Mouse (Mus musculus) midbrain, postnatal 0 days (tissue): ENCODE results near the gene Slc7a15. TPM values are rescaled to one million over a fixed set of nuclear protein-coding genes. Genes with fewer than 3 reads are reported as not detected.

Experiments used
- ATAC-seq: fragments of 200-750 bp; cut with Nextera tagmentation; 2 replicates; pipeline ENCODE4 v1.8.0; 2017; ENCODE audit warnings: moderate number of reproducible peaks, mild to moderate bottlenecking, moderate TSS enrichment, moderate library complexity; ENCODE audit not compliant: low FRiP score
- DNase-seq: peaks from one replicate; pipeline ENCODE4 v3.0.0-alpha.2; 2015; ENCODE audit warnings: low spot score
- H3K27ac ChIP-seq: fragments of 300-500 bp; sonication (generic); 2 replicates; pipeline ENCODE4 v1.5.1; 2014; ENCODE audit warnings: low read depth, mild to moderate bottlenecking, low read length, mixed read lengths
- H3K27me3 ChIP-seq: fragments of 300-500 bp; sonication (generic); 2 replicates; pipeline ENCODE4 v1.6.1; 2014; ENCODE audit warnings: low read length, control low read depth, mixed read lengths; ENCODE audit not compliant: insufficient read depth
- H3K36me3 ChIP-seq: fragments of 300-500 bp; sonication (generic); 2 replicates; pipeline ENCODE4 v1.6.1; 2014; ENCODE audit warnings: low read length, control low read depth, mixed read lengths; ENCODE audit not compliant: insufficient read depth
- H3K4me1 ChIP-seq: fragments of 300-500 bp; sonication (generic); 2 replicates; pipeline ENCODE4 v1.6.1; 2014; ENCODE audit warnings: mild to moderate bottlenecking, control low read depth, antibody characterized with exemption, low read length, mixed read lengths; ENCODE audit not compliant: insufficient read depth
- H3K4me2 ChIP-seq: fragments of 300-500 bp; sonication (generic); 2 replicates; pipeline ENCODE4 v1.6.1; 2014; ENCODE audit warnings: low read depth, mild to moderate bottlenecking, low read length, mixed read lengths; ENCODE audit not compliant: poor library complexity, severe bottlenecking
- H3K4me3 ChIP-seq: fragments of 300-500 bp; sonication (generic); 2 replicates; pipeline ENCODE4 v1.5.1; 2014; ENCODE audit warnings: low read depth, mild to moderate bottlenecking, low read length, moderate library complexity
- H3K9ac ChIP-seq: fragments of 300-500 bp; sonication (generic); replicated peaks from 2 replicates; pipeline ENCODE4 v1.6.1; 2014; ENCODE audit warnings: mild to moderate bottlenecking, low read length, moderate library complexity, mixed read lengths; ENCODE audit not compliant: poor library complexity, severe bottlenecking
- H3K9me3 ChIP-seq: fragments of 300-500 bp; sonication (generic); 2 replicates; pipeline ENCODE4 v1.6.1; 2016; ENCODE audit warnings: low read length, control low read depth
- CTCF ChIP-seq: IDR thresholded peaks from 2 replicates; pipeline ENCODE4 v1.5.1; 2016; ENCODE audit warnings: antibody characterized with exemption, mild to moderate bottlenecking
- WGBS: fragments of 180-500 bp; shearing (Covaris S2); extraction: QIAGEN DNeasy Blood & Tissue Kit; methylation state at CpG from one replicate; pipeline ENCODE4 v1.1.7; 2014; 5-methylcytosine and 5-hydroxymethylcytosine counted together
- polyA plus RNA-seq: library from polyadenylated mRNA; unstranded; fragments of >200 nt; fragmentation: Nextera tagmentation; extraction: Ambion mirVana; gene quantifications from 2 replicates; pipeline ENCODE4 v1.2.1, GENCODE M21; 2015
- total RNA-seq: library from RNA; depleted of rRNA; stranded (reverse); fragments of >200 nt; gene quantifications from 2 replicates; pipeline ENCODE4 v1.2.3, GENCODE M21; 2014

Slc7a15 gene
- total and polyA plus RNA-seq, 2 experiments from 2014 or later: not detected

DNA sequence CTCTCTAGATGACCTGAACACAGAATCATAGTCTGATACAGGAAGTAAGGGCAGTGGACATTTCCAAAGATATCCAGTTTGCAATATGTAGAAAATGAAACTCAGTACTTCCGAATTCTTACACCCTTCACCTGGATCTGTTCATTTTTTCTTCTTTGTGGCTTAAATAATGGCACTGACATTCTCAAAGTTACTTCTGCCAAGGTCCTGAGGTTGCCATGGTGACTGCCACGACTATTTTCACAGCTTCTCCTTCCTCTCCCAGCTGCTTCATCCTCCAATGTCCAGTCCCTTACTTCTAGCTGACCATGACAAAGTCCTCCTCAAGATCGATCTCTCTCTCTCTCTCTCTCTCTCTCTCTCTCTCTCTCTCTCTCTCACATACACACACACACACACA is 105.5 kb downstream of the Slc7a15 start:
- WGBS: 48% methylated on average over 3 of the region's 3 CpGs
- no peak overlapping the region for H3K27ac ChIP-seq
- no peaks in the 10 kb centered on the region for H3K36me3 ChIP-seq
- H3K4me3 ChIP-seq: no peak overlapping the region
- H3K4me1 ChIP-seq: peaks cover 13% of the 10 kb centered on the region; the same call in 1 of the 2 replicates
- H3K27me3 ChIP-seq: no peaks in the 10 kb centered on the region
- no peak overlapping the region for H3K4me2 ChIP-seq
- no peak for ATAC-seq
- H3K9ac ChIP-seq: no peak overlapping the region
- no peak for TF ChIP-seq CTCF
- DNase-seq: no peak
- no peaks in the 10 kb centered on the region for H3K9me3 ChIP-seq

DNA sequence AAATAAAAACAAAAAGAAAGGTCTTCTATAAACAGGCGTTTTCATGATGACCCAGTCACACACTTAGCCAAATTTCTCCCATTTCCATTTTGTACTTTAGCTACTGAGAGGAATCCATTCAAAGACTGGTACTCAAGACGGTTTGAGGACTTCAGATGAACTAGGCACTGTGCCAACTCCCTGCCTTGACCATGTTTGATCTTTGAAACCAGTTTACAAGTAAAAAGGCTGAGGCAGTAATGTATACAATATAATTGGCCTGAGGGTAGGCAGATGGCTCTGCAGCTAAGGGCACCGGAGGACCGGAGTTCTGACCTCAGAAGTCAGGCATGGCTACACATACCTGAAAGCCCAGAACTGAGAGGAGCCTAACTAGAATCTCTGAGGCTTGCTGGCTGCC is 109.8 kb downstream of the Slc7a15 start:
- no peak for TF ChIP-seq CTCF
- Histone ChIP-seq H3K27me3 (no peaks in the 10 kb centered on the region), H3K9me3 (no peaks in the 10 kb centered on the region), H3K4me3 (no peak overlapping the region), H3K36me3 (no peaks in the 10 kb centered on the region), H3K4me2 (no peak overlapping the region), H3K27ac (no peak overlapping the region), H3K4me1 (no peaks in the 10 kb centered on the region), H3K9ac (no peak overlapping the region)
- WGBS: 36% methylated on average over 4 of the region's 4 CpGs
- ATAC-seq: no peak
- no peak for DNase-seq

- H3K9me3 ChIP-seq: no peaks in the 10 kb centered on the region
- H3K27me3 ChIP-seq: no peaks in the 10 kb centered on the region
- H3K4me3 ChIP-seq: no peak overlapping the region
- no peak overlapping the region for H3K4me2 ChIP-seq
- TF ChIP-seq CTCF: no peak
- no peak overlapping the region for H3K9ac ChIP-seq
- 84% methylated on average over 4 of the region's 4 CpGs for WGBS
- H3K36me3 ChIP-seq: no peaks in the 10 kb centered on the region
- ATAC-seq (no peak), DNase-seq (no peak)
- no peak overlapping the region for H3K27ac ChIP-seq
- no peaks in the 10 kb centered on the region for H3K4me1 ChIP-seq
These were observed 110.2 kb downstream of the Slc7a15 start for GRCm38 (mm10) chr12:8488652-8488980.

GRCm38 (mm10) chr12:8487959-8488651 is 110.8 kb downstream of the Slc7a15 start:
- TF ChIP-seq CTCF: no peak
- ATAC-seq: peak; percentile 52; the same call in 1 of the 2 replicates

DNA sequence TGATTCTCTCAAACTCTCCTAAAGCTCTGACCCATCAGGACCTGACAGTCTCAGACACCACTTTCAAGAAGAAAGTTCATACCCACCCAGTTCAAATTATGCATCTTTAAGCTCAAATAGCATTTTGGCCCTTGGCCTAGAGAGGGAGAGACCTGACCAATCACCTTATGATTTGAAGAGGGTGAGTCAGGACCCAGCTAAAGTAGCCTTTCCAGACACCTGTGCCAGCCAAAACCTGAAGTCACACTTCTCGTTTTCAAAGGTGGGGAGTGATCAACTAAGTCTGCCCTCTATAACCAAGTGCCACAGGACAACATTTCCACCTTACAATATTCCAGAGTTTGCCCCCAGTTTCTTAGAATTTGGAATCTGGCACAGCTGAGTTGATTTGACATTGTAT is 111.6 kb downstream of the Slc7a15 start:
- H3K4me3 ChIP-seq: no peak overlapping the region
- H3K9me3 ChIP-seq: no peaks in the 10 kb centered on the region
- no peaks in the 10 kb centered on the region for H3K36me3 ChIP-seq
- H3K4me1 ChIP-seq: no peaks in the 10 kb centered on the region
- no peak for TF ChIP-seq CTCF
- H3K9ac ChIP-seq: no peak overlapping the region
- ATAC-seq: no peak
- H3K27me3 ChIP-seq: no peaks in the 10 kb centered on the region
- no peak for DNase-seq
- no peak overlapping the region for H3K27ac ChIP-seq
- no peak overlapping the region for H3K4me2 ChIP-seq
- 74% methylated on average over 1 of the region's 1 CpGs for WGBS

More at GRCm38 (mm10) chr12:8487959-8488651, 110.8 kb downstream of the Slc7a15 start:
- 51% methylated on average over 5 of the region's 5 CpGs for WGBS
- H3K36me3 ChIP-seq: no peaks in the 10 kb centered on the region
- H3K4me3 ChIP-seq: no peak overlapping the region
- peak; percentile 66 for DNase-seq
- H3K4me1 ChIP-seq: no peaks in the 10 kb centered on the region
- H3K9ac ChIP-seq: no peak overlapping the region
- no peak overlapping the region for H3K27ac ChIP-seq
- H3K27me3 ChIP-seq: no peaks in the 10 kb centered on the region
- H3K9me3 ChIP-seq: no peaks in the 10 kb centered on the region
- H3K4me2 ChIP-seq: no peak overlapping the region

DNA sequence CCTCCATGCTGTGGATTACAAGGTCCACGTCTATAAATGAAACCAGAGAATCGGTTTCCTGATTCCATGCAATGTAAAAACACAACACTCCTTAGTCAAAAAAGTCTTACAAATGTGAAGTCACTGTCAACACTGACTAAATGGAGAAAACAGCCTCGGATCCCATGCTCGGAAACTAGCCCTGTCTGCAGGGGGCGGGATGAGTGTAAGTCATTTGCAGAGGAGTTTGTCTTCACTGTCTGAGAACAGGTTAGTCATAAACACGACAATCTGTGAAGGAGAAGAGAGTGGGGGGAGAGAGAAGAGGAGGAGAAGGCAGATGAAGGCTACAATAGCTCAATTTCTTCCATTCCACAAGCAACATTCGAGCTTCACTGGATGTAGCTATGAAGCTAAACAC is 113.6 kb downstream of the Slc7a15 start:
- Histone ChIP-seq H3K4me2 (no peak overlapping the region), H3K9ac (no peak overlapping the region), H3K36me3 (no peaks in the 10 kb centered on the region), H3K27me3 (no peaks in the 10 kb centered on the region), H3K4me1 (no peaks in the 10 kb centered on the region), H3K4me3 (no peak overlapping the region), H3K9me3 (no peaks in the 10 kb centered on the region), H3K27ac (no peak overlapping the region)
- WGBS: 85% methylated on average over 7 of the region's 7 CpGs
- ATAC-seq (no peak), DNase-seq (no peak)
- no peak for TF ChIP-seq CTCF
